Mouse (Mus musculus) stomach, postnatal 0 days (tissue): ENCODE data around the gene Mall.

ENCODE experiments used
- CTCF ChIP-seq: IDR thresholded peaks from 2 replicates; pipeline ENCODE4 v1.5.1; 2016; ENCODE audit warnings: antibody characterized with exemption, low read depth, mild to moderate bottlenecking, moderate library complexity
- EP300 ChIP-seq: optimal IDR thresholded peaks from 2 replicates; pipeline ENCODE3; 2016; ENCODE audit warnings: antibody characterized with exemption

- TF ChIP-seq CTCF (no peak), EP300 (no peak)
These were observed 67.0 kb downstream of the Mall start for GRCm38 (mm10) chr2:127662708-127663107.
